Mouse (Mus musculus) neural tube, embryonic 11.5 days (tissue): ENCODE results near the gene Llcfc1. TPM values are rescaled to one million over a fixed set of nuclear protein-coding genes. Genes with fewer than 3 reads are reported as not detected.

Experiments used
- ATAC-seq: fragments of 200-750 bp; cut with Nextera tagmentation; 2 replicates; pipeline ENCODE4 v1.8.0; 2017; ENCODE audit warnings: moderate number of reproducible peaks, mild to moderate bottlenecking, moderate TSS enrichment, moderate library complexity; ENCODE audit not compliant: insufficient read depth, low FRiP score, low TSS enrichment
- DNase-seq: peaks from one replicate; pipeline ENCODE4 v3.0.0-alpha.2; 2015; ENCODE audit warnings: low spot score
- H3K27ac ChIP-seq: fragments of 300-500 bp; sonication (generic); 2 replicates; pipeline ENCODE4 v1.5.1; 2014; ENCODE audit warnings: low read depth, mild to moderate bottlenecking, low read length
- H3K27me3 ChIP-seq: fragments of 300-500 bp; sonication (generic); 2 replicates; pipeline ENCODE4 v1.6.1; 2014; ENCODE audit warnings: mild to moderate bottlenecking, low read length, mixed read lengths; ENCODE audit not compliant: control insufficient read depth, insufficient read depth
- H3K36me3 ChIP-seq: fragments of 300-500 bp; sonication (generic); 2 replicates; pipeline ENCODE4 v1.6.1; 2014; ENCODE audit warnings: mild to moderate bottlenecking, low read length, moderate library complexity, mixed read lengths; ENCODE audit not compliant: control insufficient read depth, insufficient read depth
- H3K4me1 ChIP-seq: fragments of 300-500 bp; sonication (generic); 2 replicates; pipeline ENCODE4 v1.6.1; 2014; ENCODE audit warnings: low read length, mixed read lengths; ENCODE audit not compliant: control insufficient read depth, insufficient read depth
- H3K4me2 ChIP-seq: fragments of 300-500 bp; sonication (generic); 2 replicates; pipeline ENCODE4 v1.6.1; 2014; ENCODE audit warnings: low read depth, mild to moderate bottlenecking, moderate library complexity
- H3K4me3 ChIP-seq: fragments of 300-500 bp; sonication (generic); 2 replicates; pipeline ENCODE4 v1.5.1; 2014; ENCODE audit warnings: low read depth, low read length
- H3K9ac ChIP-seq: fragments of 300-500 bp; sonication (generic); 2 replicates; pipeline ENCODE4 v1.6.1; 2014; ENCODE audit warnings: mild to moderate bottlenecking, low read length
- H3K9me3 ChIP-seq: fragments of 300-500 bp; sonication (generic); 2 replicates; pipeline ENCODE4 v1.6.1; 2016; ENCODE audit warnings: low read length; ENCODE audit not compliant: control insufficient read depth
- WGBS: fragments of 180-500 bp; shearing (Covaris S2); extraction: QIAGEN DNeasy Blood & Tissue Kit; methylation state at CpG from one replicate; pipeline ENCODE4 v1.1.7; 2014; 5-methylcytosine and 5-hydroxymethylcytosine counted together
- polyA plus RNA-seq: library from polyadenylated mRNA; unstranded; fragments of >200 nt; fragmentation: Nextera tagmentation; extraction: Ambion mirVana; gene quantifications from 2 replicates; pipeline ENCODE4 v1.2.1, GENCODE M21; 2014

The Llcfc1 gene
- polyA plus RNA-seq, 1 experiment from 2014 or later = not detected

DNA sequence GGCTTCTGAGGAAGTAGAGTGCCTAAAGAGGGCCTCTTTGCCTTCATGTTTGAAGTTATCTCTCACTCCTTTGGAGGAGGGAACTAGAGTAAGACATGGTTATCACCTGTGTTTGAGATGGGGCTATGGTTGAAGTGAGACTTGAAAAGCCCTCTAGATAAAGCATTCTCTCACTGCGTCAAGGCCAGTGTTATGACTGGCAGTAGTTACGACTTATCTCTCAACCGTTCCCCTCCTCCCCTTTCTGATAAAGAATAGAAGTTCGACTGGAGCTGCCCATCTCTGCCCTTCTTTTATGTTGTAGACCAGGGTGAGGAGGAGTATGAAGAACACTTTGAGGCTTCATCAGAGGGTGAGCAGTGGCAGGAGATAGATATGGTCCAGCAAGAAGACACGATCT, 680 bp downstream of the Llcfc1 start:
- 91% methylated on average over 5 of the region's 5 CpGs for WGBS
- Histone ChIP-seq H3K9me3 (no peaks in the 10 kb centered on the region), H3K4me3 (no peak overlapping the region), H3K36me3 (no peaks in the 10 kb centered on the region), H3K27ac (no peak overlapping the region), H3K9ac (no peak overlapping the region), H3K4me1 (no peaks in the 10 kb centered on the region), H3K27me3 (no peaks in the 10 kb centered on the region), H3K4me2 (no peak overlapping the region)
- ATAC-seq = no peak
- DNase-seq = no peak

DNA sequence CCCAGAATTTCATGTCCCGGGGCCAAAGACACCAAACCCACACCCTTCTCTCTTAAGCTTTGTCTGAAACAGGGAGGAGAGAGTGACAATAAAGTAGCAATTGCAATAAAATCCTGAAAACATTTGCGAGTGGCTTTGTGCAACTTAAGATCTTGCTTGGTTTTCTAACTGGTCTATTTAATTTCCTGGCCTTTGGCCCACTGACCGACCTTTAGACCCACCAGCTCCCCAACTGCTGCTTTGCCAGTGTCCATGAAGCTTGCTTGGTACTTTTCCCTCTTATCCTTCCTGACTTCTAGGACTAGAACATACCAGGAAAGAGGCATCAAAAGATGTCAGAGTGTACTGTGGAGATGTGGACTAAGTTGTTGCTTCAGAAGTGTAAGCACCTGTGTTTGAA, 1.4 kb downstream of the Llcfc1 start:
- no peaks in the 10 kb centered on the region for H3K9me3 ChIP-seq
- H3K4me1 ChIP-seq = no peaks in the 10 kb centered on the region
- no peak for DNase-seq
- H3K27me3 ChIP-seq = no peaks in the 10 kb centered on the region
- no peak overlapping the region for H3K27ac ChIP-seq
- no peak overlapping the region for H3K4me3 ChIP-seq
- H3K9ac ChIP-seq = no peak overlapping the region
- 78% methylated on average over 3 of the region's 3 CpGs for WGBS
- no peak for ATAC-seq
- H3K4me2 ChIP-seq = no peak overlapping the region
- H3K36me3 ChIP-seq = no peaks in the 10 kb centered on the region

DNA sequence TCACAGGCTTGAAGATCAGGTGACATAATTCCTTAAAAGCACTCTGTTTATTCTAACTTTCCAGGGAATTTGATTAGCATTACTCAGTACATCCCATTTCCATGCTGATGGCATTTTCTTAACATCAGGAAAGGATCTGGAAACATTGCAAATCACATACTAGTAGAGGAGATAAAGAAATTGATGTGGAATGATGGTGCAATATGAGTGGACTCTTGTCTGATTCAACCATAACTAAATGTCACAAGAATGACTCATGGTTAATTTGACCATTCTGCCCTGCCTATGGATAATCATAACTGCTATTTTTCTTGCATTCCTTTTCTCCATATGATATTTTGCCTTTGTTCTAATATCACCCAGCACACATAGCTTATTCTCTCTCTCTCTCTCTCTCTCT, 8.0 kb downstream of the Llcfc1 start:
- Histone ChIP-seq H3K27me3 (no peaks in the 10 kb centered on the region), H3K4me3 (no peak overlapping the region), H3K4me1 (no peaks in the 10 kb centered on the region), H3K27ac (no peak overlapping the region), H3K9me3 (no peaks in the 10 kb centered on the region), H3K36me3 (no peaks in the 10 kb centered on the region), H3K4me2 (no peak overlapping the region), H3K9ac (no peak overlapping the region)
- DNase-seq (no peak), ATAC-seq (no peak)

DNA sequence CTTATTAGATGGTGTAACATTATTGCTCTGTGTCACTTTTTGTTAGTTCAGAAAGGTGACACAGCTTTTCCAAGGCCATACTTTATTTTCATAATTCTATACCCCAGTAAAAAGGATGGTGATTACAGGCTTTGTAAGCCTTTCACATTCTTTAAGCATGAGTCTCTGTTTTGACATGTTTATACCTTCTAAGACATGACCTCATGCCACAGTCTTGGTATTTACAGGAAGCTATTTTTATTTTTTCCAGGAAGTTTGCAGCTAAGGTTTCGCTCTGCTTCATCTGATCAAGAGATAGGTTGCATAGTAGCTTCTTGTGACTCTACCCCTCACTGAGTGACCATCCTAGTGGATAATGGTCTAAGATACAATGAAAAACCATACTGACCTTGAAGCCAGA, 10.2 kb downstream of the Llcfc1 start:
- no peak for DNase-seq
- no peak overlapping the region for H3K4me3 ChIP-seq
- 95% methylated on average over 1 of the region's 1 CpGs for WGBS
- H3K9me3 ChIP-seq = no peaks in the 10 kb centered on the region
- no peak for ATAC-seq
- H3K36me3 ChIP-seq = no peaks in the 10 kb centered on the region
- no peaks in the 10 kb centered on the region for H3K4me1 ChIP-seq
- no peaks in the 10 kb centered on the region for H3K27me3 ChIP-seq
- no peak overlapping the region for H3K27ac ChIP-seq
- H3K9ac ChIP-seq = no peak overlapping the region
- no peak overlapping the region for H3K4me2 ChIP-seq

DNA sequence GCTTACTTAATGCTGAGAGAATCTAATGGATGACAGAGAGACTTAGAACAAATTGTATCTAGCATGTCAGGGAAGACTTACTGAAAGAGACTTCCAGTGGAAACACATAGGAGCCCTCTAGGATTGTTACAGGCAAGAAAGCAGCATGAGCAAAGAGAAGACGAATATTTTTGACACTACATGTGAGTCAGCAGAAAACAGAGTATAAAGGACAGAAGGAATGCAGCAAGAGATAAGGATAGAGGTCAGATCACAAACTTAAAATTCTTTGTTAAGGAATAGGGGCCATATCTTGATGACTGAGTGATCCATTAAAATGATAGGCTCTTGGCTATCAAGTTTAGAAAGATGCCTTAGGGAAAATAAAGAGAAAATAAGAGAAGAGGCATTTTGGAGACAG, 17.0 kb downstream of the Llcfc1 start:
- no peak overlapping the region for H3K9ac ChIP-seq
- no peaks in the 10 kb centered on the region for H3K27me3 ChIP-seq
- no peak overlapping the region for H3K4me3 ChIP-seq
- 88% methylated on average over 1 of the region's 1 CpGs for WGBS
- H3K4me1 ChIP-seq = no peaks in the 10 kb centered on the region
- H3K4me2 ChIP-seq = no peak overlapping the region
- ATAC-seq (no peak), DNase-seq (no peak)
- no peak overlapping the region for H3K27ac ChIP-seq
- no peaks in the 10 kb centered on the region for H3K9me3 ChIP-seq
- H3K36me3 ChIP-seq = no peaks in the 10 kb centered on the region

DNA sequence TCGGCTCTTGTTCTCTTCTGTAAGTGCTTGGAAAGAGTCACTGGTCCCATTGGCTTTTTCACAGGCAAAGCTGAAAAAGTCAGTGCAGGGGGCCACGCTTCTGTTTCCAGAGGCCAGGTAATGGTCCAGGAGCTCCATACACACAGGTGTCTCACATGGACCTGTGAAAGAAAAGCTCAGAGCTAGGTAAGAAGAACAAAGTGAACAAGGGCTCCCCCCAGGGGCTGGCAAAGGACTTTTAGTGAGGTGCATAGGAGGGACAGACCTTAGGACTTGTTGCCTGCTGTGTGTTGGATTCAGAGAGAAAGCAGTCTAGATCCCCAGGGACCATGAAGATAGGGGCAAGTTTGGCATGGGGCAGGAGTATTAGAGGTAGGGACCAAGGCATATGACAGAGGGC, 18.7 kb downstream of the Llcfc1 start:
- H3K27me3 ChIP-seq = no peaks in the 10 kb centered on the region
- no peak for ATAC-seq
- no peak overlapping the region for H3K4me3 ChIP-seq
- no peak for DNase-seq
- no peaks in the 10 kb centered on the region for H3K4me1 ChIP-seq
- WGBS = 87% methylated on average over 2 of the region's 2 CpGs
- H3K4me2 ChIP-seq = no peak overlapping the region
- H3K36me3 ChIP-seq = no peaks in the 10 kb centered on the region
- H3K9ac ChIP-seq = no peak overlapping the region
- H3K27ac ChIP-seq = no peak overlapping the region
- H3K9me3 ChIP-seq = no peaks in the 10 kb centered on the region

DNA sequence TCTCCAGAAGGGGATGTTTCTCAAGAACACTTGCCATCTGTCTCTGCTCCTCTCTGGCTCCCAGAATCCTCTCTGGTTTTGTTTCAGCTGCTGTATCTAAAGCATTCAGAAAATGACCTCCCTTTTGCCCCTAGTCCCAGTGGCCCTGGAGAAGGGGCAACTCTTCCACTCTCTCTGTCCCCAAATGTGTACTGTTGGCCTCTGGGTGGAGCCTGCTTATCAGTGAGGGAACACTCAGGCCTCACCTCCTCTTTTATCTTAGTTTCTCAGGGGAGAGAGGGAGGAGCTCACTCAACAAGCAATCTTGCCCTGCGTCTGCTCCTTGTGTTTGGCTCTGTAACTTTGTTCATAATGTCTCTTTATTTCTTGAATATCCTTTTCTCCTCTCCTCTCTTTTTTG, 19.9 kb downstream of the Llcfc1 start, which contains the start of gene Kel:
TSS of gene Kel (minus strand) at position 217 of the 400 bp plus-strand sequence.
- H3K9ac ChIP-seq = no peak within 1 kb of the TSS
- H3K4me3 ChIP-seq = no peak within 1 kb of the TSS
- no peak for DNase-seq
- H3K9me3 ChIP-seq = no peaks in the 10 kb centered on the region
- H3K36me3 ChIP-seq = no peaks in the 10 kb centered on the region
- no peak within 1 kb of the TSS for H3K27ac ChIP-seq
- no peaks in the 10 kb centered on the region for H3K4me1 ChIP-seq
- H3K4me2 ChIP-seq = no peak within 1 kb of the TSS
- 61% methylated on average over 1 of the region's 1 CpGs for WGBS
- no peaks in the 10 kb centered on the region for H3K27me3 ChIP-seq
- ATAC-seq = no peak

DNA sequence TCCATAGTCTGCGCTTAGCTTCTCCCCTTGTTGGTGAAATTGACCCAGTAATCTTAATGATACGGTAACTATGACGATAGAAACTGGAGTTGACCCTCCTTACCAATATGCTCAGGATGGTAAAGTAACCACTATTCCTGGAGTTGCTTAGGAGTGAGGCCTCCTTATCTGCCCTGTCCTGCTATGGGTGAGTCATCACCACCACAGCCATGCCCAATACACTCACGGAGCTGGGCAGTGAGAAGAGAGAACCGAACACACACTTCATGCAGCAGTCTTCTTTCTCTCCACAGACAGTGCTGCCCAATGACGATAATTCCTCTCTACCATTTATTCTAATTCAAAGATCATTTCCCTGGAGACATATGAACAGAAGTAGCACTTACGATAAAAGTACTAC, 22.0 kb downstream of the Llcfc1 start:
- no peak for ATAC-seq
- 93% methylated on average over 7 of the region's 7 CpGs for WGBS

DNA sequence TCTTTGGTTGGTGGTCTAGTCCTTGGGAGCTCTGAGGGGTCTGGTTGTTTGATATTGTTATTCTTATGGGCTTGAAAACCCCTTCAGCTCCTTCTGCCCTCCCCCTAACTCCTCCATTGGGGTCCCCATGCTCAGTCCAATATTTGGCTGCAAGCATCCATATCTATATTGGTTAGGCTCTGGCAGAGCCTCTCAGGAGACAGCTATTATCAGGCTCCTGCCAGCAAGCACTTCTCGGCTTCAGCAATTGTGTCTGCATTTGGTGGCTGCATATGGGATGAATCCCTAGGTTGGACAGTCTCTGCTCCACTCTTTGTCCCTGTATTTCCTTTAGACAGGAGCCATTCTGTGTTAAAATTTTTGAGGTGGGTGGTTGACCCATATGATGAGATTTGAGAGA, 26.1 kb downstream of the Llcfc1 start:
- ATAC-seq (no peak), DNase-seq (no peak)
- Histone ChIP-seq H3K4me2 (no peak overlapping the region), H3K9me3 (no peaks in the 10 kb centered on the region), H3K27ac (no peak overlapping the region), H3K9ac (no peak overlapping the region), H3K4me1 (no peaks in the 10 kb centered on the region), H3K27me3 (no peaks in the 10 kb centered on the region), H3K36me3 (no peaks in the 10 kb centered on the region), H3K4me3 (no peak overlapping the region)
- WGBS = 79% methylated on average over 1 of the region's 1 CpGs

More for the DNA sequence above, 22.0 kb downstream of the Llcfc1 start:
- H3K4me3 ChIP-seq = no peak overlapping the region
- no peak for DNase-seq
- no peaks in the 10 kb centered on the region for H3K9me3 ChIP-seq
- no peak overlapping the region for H3K27ac ChIP-seq
- no peaks in the 10 kb centered on the region for H3K27me3 ChIP-seq
- H3K4me2 ChIP-seq = no peak overlapping the region
- no peaks in the 10 kb centered on the region for H3K4me1 ChIP-seq
- H3K36me3 ChIP-seq = no peaks in the 10 kb centered on the region
- H3K9ac ChIP-seq = no peak overlapping the region
